Mouse (Mus musculus): Measurements from ENCODE around the gene Rin2.
"Not testable (repeated sequence)": the region's sequence is repeated elsewhere in the genome, so short reads cannot be mapped to it uniquely, and the experiment has no call there.

Rin2 gene

GRCm38 (mm10) chr2:145683536-145683935 is 8.5 kb downstream of the Rin2 start:
- peak; percentile 13 to 17 for DNase-seq (ENCODE audit: low spot score in 2 of 2)

GRCm38 (mm10) chr2:145684151-145684550 is 9.1 kb downstream of the Rin2 start:
- DNase-seq (ENCODE audit: low spot score in 2 of 2) = peak; percentile 52 to 68

GRCm38 (mm10) chr2:145684891-145685290 is 9.9 kb downstream of the Rin2 start:
- DNase-seq (ENCODE audit: low spot score in 2 of 2) = no peak

GRCm38 (mm10) chr2:145686017-145686416 is 11.0 kb downstream of the Rin2 start:
- DNase-seq (ENCODE audit: low spot score in 2 of 2) = no peak

- no peak for DNase-seq (ENCODE audit: low spot score in 2 of 2)
Observed at GRCm38 (mm10) chr2:145691367-145692009, 16.5 kb downstream of the Rin2 start.

GRCm38 (mm10) chr2:145697160-145697559 is 22.1 kb downstream of the Rin2 start:
- DNase-seq (ENCODE audit: low spot score in 2 of 2) = no peak

- DNase-seq (ENCODE audit: low spot score in 2 of 2) = peak; percentile 36 to 60
Observed at GRCm38 (mm10) chr2:145699414-145700071, 24.5 kb downstream of the Rin2 start.

- DNase-seq (ENCODE audit: low spot score in 2 of 2) = no peak
Observed at GRCm38 (mm10) chr2:145700237-145700985, 25.4 kb downstream of the Rin2 start.

GRCm38 (mm10) chr2:145701605-145702335 is 26.8 kb downstream of the Rin2 start:
- no peak for DNase-seq (ENCODE audit: low spot score in 2 of 2)

GRCm38 (mm10) chr2:145704738-145705137 is 29.7 kb downstream of the Rin2 start:
- DNase-seq (ENCODE audit: low spot score in 2 of 2) = no peak

- DNase-seq (ENCODE audit: low spot score in 2 of 2) = no peak
Observed at GRCm38 (mm10) chr2:145709727-145710389, 34.8 kb downstream of the Rin2 start.

- DNase-seq (ENCODE audit: low spot score in 2 of 2) = no peak
Observed at GRCm38 (mm10) chr2:145711512-145711911, 36.5 kb downstream of the Rin2 start.

- DNase-seq (ENCODE audit: low spot score in 2 of 2) = no peak
Observed at GRCm38 (mm10) chr2:145712026-145712425, 37.0 kb downstream of the Rin2 start.

GRCm38 (mm10) chr2:145717539-145717938 is 42.5 kb downstream of the Rin2 start:
- DNase-seq (ENCODE audit: low spot score in 2 of 2) = no peak

GRCm38 (mm10) chr2:145718624-145719183 is 43.7 kb downstream of the Rin2 start:
- no peak for DNase-seq (ENCODE audit: low spot score in 2 of 2)

- DNase-seq (ENCODE audit: low spot score in 2 of 2) = no peak
Observed at GRCm38 (mm10) chr2:145720157-145720556, 45.1 kb downstream of the Rin2 start.

GRCm38 (mm10) chr2:145720743-145721142 is 45.7 kb downstream of the Rin2 start:
- no peak for DNase-seq (ENCODE audit: low spot score in 2 of 2)

- not testable (repeated sequence) for DNase-seq (ENCODE audit: low spot score in 2 of 2)
Observed at GRCm38 (mm10) chr2:145722304-145722703, 47.3 kb downstream of the Rin2 start.

GRCm38 (mm10) chr2:145724288-145724687 is 49.3 kb downstream of the Rin2 start:
- peak; percentile 21 to 59 for DNase-seq (ENCODE audit: low spot score in 2 of 2)

- DNase-seq (ENCODE audit: low spot score in 2 of 2) = no peak
Observed at GRCm38 (mm10) chr2:145729414-145729813, 54.4 kb downstream of the Rin2 start.

Measured in frontal cortex, postnatal 36 days (tissue).